Mouse (Mus musculus) retina, postnatal 1 day (tissue): Measurements from ENCODE around the gene Acp5.

ENCODE experiments used
- DNase-seq: peaks from one replicate; pipeline ENCODE4 v3.0.0-alpha.2; 2012

Acp5 gene

DNA sequence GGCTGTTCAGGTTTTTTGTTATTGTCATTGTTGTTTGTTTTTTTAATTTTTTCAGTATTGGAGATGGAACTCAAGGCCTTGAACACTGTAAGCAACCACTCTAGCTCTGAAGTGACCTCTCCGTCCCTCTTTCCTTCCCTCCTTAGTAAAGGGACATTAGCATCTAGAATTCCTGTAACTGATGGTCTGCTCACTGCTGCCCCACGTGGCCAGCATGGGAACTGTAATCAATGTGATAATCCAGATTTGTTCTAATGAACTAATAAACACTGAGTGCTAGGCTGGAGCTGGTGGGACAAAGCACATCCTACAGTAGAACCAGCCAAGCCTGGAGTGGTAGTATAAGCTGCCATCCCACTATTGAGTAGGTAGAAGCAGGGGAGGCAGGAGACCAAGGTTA lies 3.0 kb upstream of the Acp5 start:
- peak; percentile 71 for DNase-seq

DNA sequence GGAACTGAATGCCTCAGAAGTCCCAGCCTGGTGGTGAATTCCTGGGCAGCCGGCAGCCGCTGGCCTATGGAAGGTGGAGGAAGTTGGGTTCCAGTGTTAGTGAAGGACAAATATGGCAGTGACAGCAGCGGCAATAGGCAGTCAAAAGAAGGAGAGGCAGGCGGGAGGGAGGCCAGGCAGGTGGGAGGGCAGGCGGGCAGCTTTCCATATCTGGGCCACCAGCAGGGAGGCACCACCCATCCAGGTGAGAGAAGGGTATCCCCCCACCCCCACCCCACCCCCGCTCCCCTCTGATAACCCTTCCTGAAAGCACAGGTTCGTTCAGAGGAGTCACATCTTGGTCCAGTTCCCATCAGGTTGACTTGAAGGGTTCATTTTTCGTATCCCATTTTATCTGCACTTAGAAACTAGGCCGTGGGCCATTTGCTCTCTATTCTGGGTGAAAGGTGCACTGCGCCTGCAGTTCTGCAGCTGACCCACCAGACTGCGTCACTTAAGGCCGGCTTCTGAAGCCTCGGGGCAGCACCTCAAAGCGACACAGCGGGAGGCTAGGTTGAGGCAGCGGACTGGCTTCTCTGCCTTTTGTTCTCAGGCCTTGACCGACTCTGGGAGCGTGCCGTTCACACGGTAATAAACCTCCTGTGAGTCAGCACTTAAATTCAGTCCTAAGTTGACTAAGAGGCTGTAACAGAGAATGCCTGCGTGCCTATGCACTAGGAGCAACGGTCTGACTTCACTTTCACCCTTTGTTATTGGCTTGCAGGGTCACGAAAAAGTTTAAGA lies 1.4 kb upstream of the Acp5 start:
- peak; percentile 40 for DNase-seq

DNA sequence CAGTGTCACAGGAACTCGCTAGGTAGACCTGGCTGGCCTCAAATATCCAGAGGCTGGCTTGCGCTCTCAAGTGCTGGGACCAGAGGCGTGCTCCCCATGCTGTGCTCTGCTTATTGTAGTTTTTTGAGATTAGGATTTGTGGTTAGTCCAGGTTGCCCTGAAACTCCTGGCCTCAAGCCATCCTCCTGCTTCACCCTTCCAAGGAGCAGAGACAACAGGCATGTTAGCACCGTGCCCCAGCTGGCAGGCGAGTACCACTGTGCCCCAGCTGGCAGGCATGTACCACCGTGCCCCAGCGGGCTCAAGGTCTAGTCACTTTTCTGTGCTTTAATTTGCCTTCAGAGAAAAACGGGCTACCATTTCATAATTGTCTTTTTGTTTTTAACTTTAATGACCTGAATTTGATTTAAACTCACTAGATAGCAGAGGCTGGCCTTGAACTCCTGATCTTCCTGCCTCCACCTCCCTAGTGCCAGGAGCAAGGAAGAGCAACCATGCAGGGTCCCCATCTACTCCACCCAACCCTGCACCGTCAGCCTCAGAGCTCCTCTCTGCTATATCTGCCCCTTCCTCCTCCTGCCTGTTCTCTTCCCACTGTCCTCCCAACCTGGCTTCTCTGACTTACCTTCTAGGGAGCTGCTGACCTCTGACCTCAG lies 395 bp downstream of the Acp5 start:
- DNase-seq, result no peak

DNA sequence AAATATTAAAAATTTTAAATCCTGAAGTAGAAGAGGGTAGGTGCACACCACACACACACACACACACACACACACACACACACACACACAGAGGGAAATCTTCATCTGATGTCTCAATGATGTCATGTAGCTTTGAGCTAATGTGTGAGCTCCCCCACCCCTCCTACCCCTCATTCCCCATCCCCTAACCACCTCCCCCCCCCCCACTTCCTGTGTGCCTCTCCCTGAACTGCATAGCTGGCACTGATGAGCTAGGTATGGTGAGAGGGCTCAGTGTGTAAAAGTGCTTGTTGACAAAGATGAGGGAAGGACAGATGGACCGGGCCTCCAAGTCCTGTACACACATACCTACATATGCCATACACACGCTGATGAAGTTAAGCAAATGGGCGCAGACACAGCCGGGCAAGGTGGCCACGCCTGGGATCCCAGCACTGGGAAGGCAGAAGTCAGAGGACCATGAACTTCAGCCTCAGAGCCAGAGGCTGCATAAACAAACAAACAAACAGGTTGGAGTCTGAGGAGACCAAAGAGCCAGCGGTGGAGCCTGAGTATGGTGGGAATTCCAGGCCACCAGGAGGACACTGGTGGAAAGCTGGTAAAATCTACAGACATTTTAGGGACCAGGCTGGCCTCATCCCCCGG lies 1.1 kb downstream of the Acp5 start:
- DNase-seq, result no peak

DNA sequence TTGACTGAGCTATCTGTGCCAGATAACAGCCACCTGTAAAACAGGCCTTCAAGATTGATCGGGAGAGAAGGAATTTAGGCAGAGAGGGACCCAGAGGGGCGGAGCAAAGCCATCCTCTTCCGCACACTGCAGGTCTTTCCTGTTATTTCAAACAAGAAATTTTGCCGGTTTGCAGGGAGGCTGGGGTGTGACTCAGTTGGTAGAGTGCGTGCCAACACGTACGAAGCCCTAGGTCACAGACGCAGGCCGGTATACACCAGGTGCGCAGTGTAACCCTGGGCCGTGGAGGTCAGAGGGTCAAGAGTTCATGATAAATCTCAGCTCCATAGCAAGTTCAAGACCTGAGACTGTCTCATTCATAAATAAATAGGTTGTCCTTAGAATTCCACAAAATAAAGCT lies 3.3 kb downstream of the Acp5 start:
- no peak for DNase-seq

DNA sequence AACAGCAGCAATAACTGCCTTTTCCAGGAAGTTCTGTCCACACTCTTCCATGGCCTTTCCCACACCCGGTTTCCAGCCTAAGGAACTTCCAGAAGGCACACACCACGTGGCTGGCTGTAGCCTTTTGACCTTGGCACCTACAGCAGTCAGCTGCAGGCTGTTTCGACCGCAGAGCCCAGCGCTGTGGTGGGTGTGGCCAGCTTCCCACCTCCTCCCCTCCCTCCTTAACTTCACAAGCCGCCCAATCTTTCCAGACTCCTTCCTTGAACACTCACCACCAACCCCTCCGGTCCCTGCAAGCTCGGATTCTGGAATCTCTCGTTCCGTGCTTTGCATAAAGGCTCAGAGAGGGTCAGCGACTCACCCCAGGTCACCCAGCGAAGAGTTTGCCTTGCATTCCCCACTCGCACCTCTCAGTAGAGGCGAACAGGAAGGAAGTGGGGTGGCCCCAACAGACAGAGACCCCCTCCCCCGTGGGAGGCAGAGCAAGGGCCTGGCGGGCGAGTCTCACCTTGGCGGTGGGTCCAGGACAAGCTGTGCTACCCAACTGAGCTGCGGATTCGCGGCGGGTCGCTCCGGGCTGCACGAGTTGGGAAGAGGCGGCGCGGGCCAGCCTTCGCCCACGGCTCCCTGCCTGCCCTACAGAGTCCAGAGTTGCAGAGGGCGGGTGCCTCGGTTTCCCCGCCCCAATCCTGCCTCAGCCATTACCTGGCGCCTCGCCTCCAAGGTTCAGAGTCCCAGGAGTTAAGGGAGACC lies 4.1 kb downstream of the Acp5 start:
- DNase-seq, result no peak

DNA sequence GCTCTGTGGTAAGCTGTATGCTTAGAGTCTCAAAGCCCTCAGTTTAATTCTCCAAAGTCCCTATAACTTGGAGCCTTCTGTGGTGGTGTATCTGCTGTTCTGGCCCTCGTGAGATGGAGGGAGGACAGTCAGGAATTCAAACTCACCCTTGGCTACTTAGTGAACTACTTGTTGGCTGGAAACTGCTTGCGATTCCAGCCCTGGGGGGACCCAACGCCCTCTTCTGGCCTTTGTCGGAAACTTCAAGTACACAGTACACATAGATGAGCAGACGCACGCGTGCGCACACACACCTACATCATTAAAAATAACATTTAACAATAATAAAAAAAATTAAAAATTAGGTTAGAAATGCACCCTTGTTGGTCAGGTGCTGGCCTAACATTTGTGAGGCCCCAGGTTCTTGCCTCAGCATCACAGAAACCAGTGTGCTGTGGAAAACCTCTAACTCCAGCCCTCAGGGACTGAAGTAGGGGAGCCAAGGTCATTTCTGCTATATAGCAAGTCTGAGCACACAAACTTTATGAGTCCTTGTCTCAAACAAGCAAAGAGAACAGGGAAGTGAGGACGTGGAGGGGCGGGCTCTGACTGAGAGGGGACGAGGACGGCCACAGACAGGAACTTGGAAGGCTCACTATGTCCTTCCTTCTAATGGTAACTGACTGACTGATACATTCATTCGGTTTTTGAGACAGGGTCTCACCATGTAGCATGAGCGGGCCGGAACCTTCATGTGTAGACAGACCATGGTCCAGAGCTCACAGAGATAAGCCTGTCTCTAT lies 10.1 kb downstream of the Acp5 start:
- no peak for DNase-seq

DNA sequence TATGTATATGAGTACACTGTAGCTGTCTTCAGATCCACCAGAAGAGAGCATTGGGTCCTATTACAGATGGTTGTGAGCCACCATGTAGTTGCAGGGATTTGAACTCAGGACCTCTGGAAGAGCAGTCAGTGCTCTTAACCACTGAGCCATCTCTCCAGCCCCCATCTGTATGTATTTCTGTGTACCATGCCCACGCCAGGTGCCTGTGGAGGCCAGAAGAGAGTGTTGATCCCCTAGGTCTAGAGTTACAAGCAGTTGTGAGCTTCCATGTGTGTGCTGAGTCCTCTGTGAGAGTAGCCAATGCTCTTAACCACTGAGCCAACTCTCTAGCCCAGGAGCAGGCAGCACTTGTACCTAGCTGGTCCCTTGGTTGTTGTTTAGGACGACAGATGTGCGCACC lies 11.3 kb downstream of the Acp5 start:
- no peak for DNase-seq

DNA sequence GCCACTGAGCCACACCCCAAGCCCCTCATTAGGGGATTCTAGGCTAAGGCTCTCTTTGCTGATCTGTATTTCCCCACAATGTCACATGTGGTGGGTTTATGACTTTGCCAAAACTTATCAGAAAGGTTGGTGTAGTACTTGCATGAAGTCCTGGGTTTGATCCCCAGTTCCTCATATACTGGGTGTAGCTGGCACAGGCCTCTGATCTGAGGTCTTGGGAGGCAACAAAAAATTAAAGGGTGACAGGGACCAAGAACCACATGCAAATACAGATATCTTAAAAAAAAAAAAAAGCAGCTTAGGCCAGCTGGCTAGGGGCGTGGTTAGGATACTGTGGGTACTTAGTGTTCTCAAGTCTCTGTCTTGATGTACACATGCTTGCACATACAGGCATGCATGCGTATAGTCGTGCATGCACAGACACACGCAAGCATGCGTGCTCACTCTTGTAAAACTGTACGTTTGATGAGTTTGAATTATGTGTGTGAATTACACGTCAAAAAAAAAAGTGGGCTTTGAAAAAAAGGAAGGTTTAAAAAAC lies 12.4 kb downstream of the Acp5 start:
- DNase-seq, result no peak

DNA sequence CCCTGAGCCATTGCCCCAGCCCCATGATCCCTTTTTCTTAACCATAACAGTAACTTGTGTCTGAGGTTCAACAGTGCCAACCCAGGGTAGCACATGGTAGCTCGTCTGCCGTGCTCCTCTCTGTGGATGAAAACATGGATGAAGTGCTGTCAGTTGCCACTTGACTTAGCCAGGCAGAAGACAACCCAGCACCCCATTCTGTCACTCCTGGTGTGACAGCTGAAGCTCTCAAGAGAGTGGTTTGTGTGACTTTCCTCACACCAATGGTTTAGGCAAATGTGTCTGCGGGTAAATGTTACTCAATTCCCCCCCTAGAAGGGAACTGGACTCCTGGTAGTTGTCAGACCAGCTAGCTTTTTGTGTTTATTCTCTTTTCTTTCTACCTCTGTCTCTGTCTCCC lies 13.5 kb downstream of the Acp5 start:
- DNase-seq, result no peak

DNA sequence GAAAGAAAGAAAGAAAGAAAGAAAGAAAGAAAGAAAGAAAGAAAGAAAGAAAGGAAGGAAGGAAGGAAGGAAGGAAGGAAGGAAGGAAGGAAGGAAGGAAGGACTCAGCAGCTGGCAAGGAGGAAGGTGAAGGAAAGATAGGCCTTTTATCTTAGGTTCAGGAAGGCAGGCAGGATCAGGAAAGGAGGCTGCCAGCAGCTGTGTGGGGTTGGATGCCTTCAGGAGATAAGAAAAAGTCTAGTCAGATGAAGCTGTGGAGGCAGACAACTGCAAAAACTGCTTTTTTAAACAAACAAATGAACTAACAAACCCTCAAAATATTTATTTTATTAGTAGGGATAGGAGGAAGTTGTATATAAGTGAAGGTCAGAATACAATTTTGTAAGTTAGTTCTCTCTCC lies 14.0 kb downstream of the Acp5 start:
- no peak for DNase-seq

DNA sequence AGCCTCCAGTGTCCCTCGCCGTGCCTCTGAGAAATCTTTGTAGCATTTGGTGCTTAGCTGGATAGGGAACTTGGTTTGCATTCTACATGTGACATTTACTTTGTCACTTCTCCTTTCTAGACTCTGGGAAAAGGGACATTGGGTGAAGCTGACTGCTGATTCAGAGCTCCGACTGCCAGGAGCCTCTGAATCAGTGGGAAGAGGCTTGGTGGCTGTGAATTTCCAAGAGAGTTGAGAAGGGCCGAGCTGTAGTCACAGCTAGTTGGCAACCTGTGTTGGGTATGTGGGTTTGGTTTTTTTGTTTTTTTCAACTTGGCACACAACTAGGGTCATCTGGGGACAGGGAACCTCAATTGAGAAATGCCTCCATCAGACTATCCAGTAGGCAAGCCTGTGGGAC lies 16.0 kb downstream of the Acp5 start:
- DNase-seq, result no peak

DNA sequence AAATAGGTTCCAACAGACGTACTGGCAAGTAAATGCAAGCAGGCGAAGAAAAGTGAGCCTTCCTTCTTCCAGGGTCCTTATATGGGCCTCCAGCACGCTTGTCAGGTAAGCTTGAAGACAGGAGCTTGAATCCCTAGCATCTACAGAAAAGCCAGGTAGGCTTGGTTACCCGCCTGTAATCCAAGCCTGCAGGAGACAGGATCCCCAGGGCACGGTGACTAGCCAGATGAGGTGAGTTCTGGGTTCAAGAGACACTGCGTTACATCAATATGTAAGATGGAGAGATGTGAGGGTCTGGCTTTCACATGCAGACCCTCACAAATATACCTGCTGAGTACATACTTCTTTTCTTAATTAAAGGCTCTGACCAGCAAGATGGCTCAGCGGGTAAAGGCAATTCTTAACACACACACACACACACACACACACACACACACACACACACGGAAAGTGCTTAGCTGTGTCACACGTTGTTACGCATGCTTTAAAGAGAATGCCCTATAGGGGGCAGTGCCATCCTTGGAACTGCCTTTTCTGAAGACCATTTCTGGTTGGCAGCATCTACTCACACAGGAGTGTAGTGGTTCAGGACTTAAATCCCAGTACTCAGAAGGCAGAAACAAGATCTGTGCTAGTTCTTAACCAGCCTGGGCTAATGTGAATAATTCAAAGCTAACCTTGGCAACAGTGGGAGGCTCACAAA lies 17.6 kb downstream of the Acp5 start:
- DNase-seq, result peak; percentile 82

DNA sequence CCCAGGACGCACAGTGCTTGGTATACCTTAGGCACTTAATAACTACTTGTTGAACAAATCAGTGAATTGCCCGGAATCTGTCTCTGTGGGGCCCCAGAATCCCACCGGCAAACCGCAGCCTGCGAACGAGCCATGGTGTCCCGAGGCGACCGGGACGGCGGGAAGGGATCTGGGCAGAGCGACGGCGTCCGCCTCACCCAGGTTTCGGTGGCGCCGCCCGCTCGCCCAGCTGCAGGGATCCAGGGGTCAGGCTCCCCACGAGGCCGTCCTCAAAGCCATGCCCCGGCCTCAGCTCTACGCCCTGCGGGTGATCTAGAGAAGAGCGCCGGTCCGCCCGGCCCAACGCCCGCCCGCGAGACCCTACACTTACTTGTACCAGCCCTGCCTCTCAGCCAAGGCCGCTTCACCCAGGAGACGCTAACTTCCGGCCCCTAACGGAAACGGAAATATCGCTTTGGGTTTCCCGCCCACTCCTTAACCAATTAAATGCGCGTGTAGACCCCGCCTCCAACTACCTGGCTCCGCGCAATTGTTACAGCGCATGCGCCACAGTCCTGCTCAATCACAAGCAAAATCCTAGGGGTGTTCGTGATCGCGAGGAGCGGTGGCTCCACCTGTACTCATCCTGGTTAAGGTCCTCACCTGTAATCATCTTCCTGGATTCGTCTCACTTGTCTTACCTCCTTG lies 18.6 kb downstream of the Acp5 start, which contains the start of gene Elof1:
Gene Elof1 (minus strand): TSS at position 433 of the 687 bp plus-strand sequence.
- DNase-seq, result peak; percentile 98

DNA sequence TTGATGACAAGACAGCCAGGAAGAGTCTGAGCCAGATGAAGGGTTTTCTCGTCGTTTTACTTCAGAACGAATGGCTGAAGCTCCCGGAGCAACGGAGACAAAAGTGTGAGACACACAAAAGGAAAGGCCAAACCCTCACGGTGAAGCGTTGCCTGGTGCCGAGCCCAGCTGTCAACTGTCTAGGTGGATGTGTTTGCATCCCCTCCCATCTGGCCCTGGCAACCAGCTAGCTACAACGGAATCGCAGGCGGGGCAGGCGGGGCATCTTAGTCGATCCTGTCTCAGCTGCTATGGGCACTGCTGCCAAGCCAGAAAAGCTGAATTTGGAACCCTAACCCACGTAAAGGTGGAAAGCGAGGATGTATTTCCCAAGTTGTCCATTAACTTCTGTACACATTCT lies 19.4 kb downstream of the Acp5 start:
- peak; percentile 26 for DNase-seq

DNA sequence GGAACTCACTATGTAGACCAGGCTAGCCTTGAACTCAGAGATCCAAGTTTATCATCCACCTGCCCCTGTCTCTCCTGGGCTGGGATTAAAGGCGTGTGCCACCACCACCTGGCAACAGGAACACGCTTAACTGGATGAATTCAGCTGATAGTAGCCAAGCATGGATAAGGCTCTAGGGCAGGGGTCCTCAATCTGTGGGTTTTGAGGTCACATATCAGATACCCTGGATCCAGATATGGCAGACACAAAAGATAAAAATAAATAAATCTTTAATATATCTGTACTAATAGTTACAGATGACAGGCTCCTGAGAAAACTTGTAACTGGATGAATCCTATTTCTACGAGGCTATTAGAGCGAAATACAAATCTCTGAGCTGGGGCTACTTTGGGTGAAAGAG lies 19.9 kb downstream of the Acp5 start:
- no peak for DNase-seq

DNA sequence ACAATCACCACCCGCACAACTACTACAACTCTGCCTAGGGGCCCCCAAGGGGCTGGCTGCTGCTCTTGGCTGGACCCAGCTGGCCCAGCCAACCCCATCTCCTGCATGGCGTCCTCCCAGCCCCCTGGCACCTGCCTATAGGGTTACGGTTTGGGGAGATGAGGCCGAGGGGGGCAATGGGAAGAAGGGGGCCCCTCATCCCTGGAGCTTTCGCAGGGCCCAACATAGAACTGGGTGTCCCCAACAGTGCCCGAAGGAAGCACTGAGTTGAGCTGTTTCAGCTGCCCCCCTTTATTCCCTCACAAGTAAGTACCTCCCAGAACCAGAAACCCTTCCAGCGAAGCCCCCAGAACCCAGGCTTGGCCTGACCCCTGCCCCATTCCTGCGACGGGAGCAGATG lies 27.3 kb downstream of the Acp5 start:
- no peak for DNase-seq

DNA sequence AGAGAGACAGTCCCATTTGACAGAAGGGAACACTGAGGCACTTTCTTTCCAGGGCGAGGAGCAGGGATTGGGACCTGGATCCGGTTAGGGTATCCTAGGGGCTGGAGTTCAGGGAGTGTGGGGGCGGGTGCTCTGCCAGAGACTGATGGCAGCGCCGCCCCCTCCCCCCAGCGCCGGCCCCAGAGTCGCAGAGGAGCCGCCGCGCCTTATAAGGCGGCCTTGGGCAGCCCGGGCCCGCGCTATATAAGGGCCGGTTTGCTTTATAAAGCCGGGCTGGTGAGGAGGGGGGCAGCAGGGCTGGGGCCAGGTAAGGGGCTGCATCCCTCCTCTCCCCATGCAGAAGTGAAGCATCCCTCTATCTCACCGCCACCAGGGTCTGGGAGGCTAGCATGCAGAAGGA lies 35.6 kb downstream of the Acp5 start:
- DNase-seq, result no peak

DNA sequence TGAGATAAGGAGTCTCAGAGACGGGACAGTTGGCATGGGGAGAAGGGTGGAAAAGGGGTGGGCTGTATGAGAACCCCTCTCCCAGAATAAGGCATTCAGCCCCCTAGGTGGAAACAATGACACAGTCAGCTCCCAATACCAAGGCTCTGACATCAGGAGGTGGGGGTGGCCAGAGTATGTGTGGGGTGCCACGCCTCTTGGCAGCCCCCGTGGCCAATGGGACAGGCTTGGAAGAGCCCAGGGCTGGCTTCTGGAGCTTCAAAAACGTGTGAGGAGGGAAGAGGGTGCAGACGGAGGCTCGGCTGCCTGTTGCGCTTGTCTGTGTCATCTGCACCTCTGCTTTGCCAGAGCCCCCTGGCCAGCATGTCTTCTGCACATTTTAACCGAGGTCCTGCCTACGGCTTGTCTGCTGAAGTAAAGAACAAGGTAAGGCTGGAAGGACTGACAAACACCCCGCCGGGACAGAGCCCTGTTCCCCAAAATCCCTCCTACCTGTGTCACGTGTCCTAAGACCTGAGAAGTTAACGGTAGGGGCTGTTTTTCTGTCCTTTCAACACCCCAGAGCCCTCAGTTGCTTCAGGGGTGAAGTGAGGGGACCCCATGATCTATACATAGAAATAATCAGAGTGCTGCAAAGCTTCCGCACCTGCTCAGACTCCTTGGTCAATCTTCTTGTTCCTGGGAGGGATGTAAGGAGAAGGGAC lies 36.4 kb downstream of the Acp5 start, which contains the start of gene Cnn1:
Gene Cnn1 (plus strand): TSS at position 224 of the 704 bp plus-strand sequence.
- DNase-seq, result peak; percentile 39

DNA sequence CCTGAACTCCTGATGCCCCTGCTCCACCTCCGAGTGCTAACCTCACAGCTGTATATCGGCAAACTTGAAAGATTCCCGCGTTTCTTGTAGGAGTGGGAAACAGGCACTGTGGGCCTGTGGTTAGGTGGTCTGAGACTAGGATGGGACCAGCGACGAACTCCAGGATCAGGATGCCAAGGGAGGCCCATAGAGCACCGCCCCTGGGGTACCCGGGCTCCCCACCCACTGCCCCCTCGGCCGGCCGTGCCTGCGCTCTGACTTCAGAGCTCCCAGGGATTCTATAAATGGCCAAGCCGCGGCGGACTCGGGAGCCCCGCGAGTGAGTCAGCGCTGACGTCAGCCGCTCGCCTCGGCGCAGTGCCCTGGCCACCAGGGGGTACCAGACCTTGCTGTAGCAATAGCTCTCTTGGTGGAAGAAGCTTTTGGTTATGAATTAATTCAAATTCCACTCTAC lies 39.6 kb downstream of the Acp5 start:
- peak; percentile 83 for DNase-seq
